Mouse (Mus musculus) left cerebral cortex, adult 2 months (tissue): ENCODE results near the gene Card10. TPM values are rescaled to one million over a fixed set of nuclear protein-coding genes. Genes with fewer than 3 reads are reported as not detected.

ENCODE experiments used
- DNase-seq, 2 experiments: peaks; one replicate each; pipeline ENCODE4 v3.0.0; 2021 to 2022; ENCODE audit warnings: low spot score in 2 of 2, mixed read lengths in 1 of 2; ENCODE audit errors: extremely low spot score in 1 of 2
- H3K27ac ChIP-seq: fragments of 200-600 bp; 2 replicates; pipeline ENCODE4 v1.8.1; 2022
- H3K4me3 ChIP-seq: fragments of 200-600 bp; 2 replicates; pipeline ENCODE4 v1.8.1; 2022
- CTCF ChIP-seq: fragments of 200-600 bp; IDR thresholded peaks from 2 replicates; pipeline ENCODE4 v1.8.1; 2022; ENCODE audit warnings: antibody characterized with exemption, mild to moderate bottlenecking, moderate library complexity
- intact Hi-C: fragments of 180-260 bp; cut with DNase I; formaldehyde crosslinking; loops from one replicate; pipeline ENCODE4 v1.15.1; 2025
- total RNA-seq, 2 experiments: library from RNA; stranded (reverse); gene quantifications; 2 replicates each; pipeline ENCODE4 v1.2.3; 2021

Gene Card10
- total RNA-seq, 2 experiments from 2014 or later, result 4.8 TPM

- Histone ChIP-seq H3K4me3 (no peak overlapping the region), H3K27ac (no peak overlapping the region)
- TF ChIP-seq CTCF, result no peak
- no peak for DNase-seq
- intact Hi-C loops, result no loop called here
Measured at GRCm38 (mm10) chr15:78790990-78791389, 11.9 kb downstream of the Card10 start.

GRCm38 (mm10) chr15:78790451-78790850 lies 12.4 kb downstream of the Card10 start:
- no peak overlapping the region for H3K4me3 ChIP-seq
- DNase-seq, result no peak
- no peak overlapping the region for H3K27ac ChIP-seq
- intact Hi-C loops, result no loop called here
- no peak for TF ChIP-seq CTCF

GRCm38 (mm10) chr15:78789721-78790323 lies 13.0 kb downstream of the Card10 start:
- TF ChIP-seq CTCF, result no peak
- Histone ChIP-seq H3K27ac (no peak overlapping the region), H3K4me3 (no peak overlapping the region)
- intact Hi-C loops, result no loop called here
- no peak for DNase-seq

- H3K4me3 ChIP-seq, result no peak overlapping the region
- TF ChIP-seq CTCF, result no peak
- no peak overlapping the region for H3K27ac ChIP-seq
- intact Hi-C loops, result no loop called here
- DNase-seq, result no peak
Measured at GRCm38 (mm10) chr15:78788042-78788441, 14.8 kb downstream of the Card10 start.

GRCm38 (mm10) chr15:78787287-78787856 lies 15.5 kb downstream of the Card10 start:
- intact Hi-C loops, result no loop called here
- H3K4me3 ChIP-seq, result no peak overlapping the region
- no peak for DNase-seq
- H3K27ac ChIP-seq, result peak overlapping the region; percentile 57; the same call in 1 of the 2 replicates
- TF ChIP-seq CTCF, result no peak

GRCm38 (mm10) chr15:78786411-78786818 lies 16.4 kb downstream of the Card10 start:
- TF ChIP-seq CTCF, result no peak
- Histone ChIP-seq H3K4me3 (no peak overlapping the region), H3K27ac (peak overlapping the region; percentile 57)
- no peak for DNase-seq
- intact Hi-C loops, result no loop called here

- DNase-seq, result no peak
- Histone ChIP-seq H3K4me3 (no peak overlapping the region), H3K27ac (peak overlapping the region; percentile 57; the same call in 1 of the 2 replicates)
- intact Hi-C loops, result no loop called here
- TF ChIP-seq CTCF, result no peak
Measured at GRCm38 (mm10) chr15:78785961-78786360, 16.9 kb downstream of the Card10 start.

GRCm38 (mm10) chr15:78785258-78785657 lies 17.6 kb downstream of the Card10 start:
- no peak for DNase-seq
- H3K4me3 ChIP-seq, result no peak overlapping the region
- TF ChIP-seq CTCF, result no peak
- intact Hi-C loops, result no loop called here
- H3K27ac ChIP-seq, result no peak overlapping the region

- DNase-seq, result no peak
- no peak overlapping the region for H3K4me3 ChIP-seq
- intact Hi-C loops, result no loop called here
- no peak overlapping the region for H3K27ac ChIP-seq
- TF ChIP-seq CTCF, result no peak
Measured at GRCm38 (mm10) chr15:78784520-78784919, 18.3 kb downstream of the Card10 start.

- no peak; the same call in 1 of the 2 replicates for TF ChIP-seq CTCF
- DNase-seq, result no peak
- H3K27ac ChIP-seq, result no peak overlapping the region
- intact Hi-C loops, result no loop called here
- H3K4me3 ChIP-seq, result no peak overlapping the region
Measured at GRCm38 (mm10) chr15:78782348-78783103, 20.3 kb downstream of the Card10 start.

- TF ChIP-seq CTCF, result no peak
- DNase-seq, result no peak
- H3K27ac ChIP-seq, result no peak overlapping the region
- intact Hi-C loops, result no loop called here
- H3K4me3 ChIP-seq, result no peak overlapping the region
Measured at GRCm38 (mm10) chr15:78780908-78781307, 21.9 kb downstream of the Card10 start.

- Histone ChIP-seq H3K27ac (no peak overlapping the region), H3K4me3 (no peak overlapping the region)
- intact Hi-C loops, result no loop called here
- DNase-seq, result no peak
- TF ChIP-seq CTCF, result no peak
Measured at GRCm38 (mm10) chr15:78780359-78780758, 22.5 kb downstream of the Card10 start.
